Mouse (Mus musculus) right cerebral cortex, adult 18-20 months (tissue): ENCODE data around the gene Cd247.

ENCODE experiments used
- DNase-seq: peaks from one replicate; pipeline ENCODE4 v3.0.0; 2022; ENCODE audit warnings: mixed read lengths

Gene Cd247

DNA sequence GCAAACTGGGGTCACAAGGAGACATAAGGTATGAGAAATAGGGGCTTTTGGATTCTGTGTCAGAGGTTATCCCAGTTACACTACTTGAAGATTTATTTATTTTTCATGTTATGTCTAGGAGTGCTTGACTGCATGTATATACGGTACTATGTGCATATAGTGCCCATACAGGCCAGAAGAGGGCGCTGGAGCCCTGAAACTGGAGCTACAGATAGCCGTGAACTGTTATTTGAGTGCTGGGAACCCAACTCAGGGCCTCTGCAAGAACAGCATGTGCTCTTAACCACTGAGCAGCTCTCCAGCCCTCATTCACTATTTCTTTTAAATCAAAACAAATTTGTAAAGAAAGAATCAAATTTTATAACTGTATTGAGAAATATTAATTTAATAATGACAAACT lies 132.5 kb downstream of the Cd247 start:
- DNase-seq = no peak

DNA sequence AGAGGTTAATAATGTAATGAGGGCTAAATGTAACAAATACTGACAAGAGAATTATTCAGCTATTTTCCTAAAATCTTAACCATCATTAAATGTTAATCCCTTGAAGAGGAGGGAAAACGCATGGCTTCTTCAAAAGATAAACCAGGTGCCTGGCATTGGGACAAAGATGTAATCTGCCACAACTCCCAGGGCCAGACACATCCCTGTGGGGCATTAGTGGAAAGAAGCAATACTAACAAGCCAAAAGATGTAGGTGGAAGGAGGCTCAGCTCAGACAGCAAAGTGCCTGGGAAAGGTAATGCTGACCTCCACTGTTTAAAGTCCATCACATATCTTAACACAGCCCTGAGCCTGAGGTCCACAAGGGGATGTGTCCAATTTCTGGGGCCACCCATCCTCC lies 134.0 kb downstream of the Cd247 start:
- no peak for DNase-seq

DNA sequence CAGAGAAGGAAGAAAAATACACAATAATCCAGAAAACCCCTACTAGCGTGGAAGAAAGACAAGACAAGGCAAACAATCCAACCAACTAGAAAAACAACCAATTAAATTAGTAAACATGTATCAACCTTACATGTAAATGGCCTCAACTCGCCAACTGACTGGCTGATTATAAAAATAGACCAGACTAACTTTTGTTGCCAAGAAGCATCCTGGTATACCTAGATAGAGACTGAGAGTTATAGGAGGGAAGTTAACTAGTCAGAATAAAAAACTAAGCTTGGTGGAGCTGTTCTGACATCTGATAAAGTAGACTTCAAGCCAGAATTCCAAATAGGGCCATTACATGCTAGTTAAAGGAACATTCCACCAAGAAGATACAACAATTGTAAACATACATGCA lies 136.7 kb downstream of the Cd247 start:
- no peak for DNase-seq
